Mouse (Mus musculus) ES-Bruce4 (cell line): ENCODE measurements around the gene Cyp2r1. TPM values are rescaled to one million over a fixed set of nuclear protein-coding genes. Genes with fewer than 3 reads are reported as not detected.
"Not testable (repeated sequence)": the region's sequence is repeated elsewhere in the genome, so short reads cannot be mapped to it uniquely, and the experiment has no call there.

ENCODE experiments used
- H3K27ac ChIP-seq: 2 replicates; pipeline ENCODE4 v1.5.1; 2012; ENCODE audit warnings: low read length, inconsistent platforms; ENCODE audit not compliant: insufficient read depth
- H3K27me3 ChIP-seq: 2 replicates; pipeline ENCODE4 v1.6.1; 2012; ENCODE audit warnings: mild to moderate bottlenecking, low read length, inconsistent platforms; ENCODE audit not compliant: control insufficient read depth, poor library complexity, insufficient read depth, severe bottlenecking
- H3K36me3 ChIP-seq: 2 replicates; pipeline ENCODE4 v1.6.1; 2012; ENCODE audit warnings: inconsistent platforms, mild to moderate bottlenecking, low read length, moderate library complexity; ENCODE audit not compliant: control insufficient read depth, poor library complexity, insufficient read depth, severe bottlenecking
- H3K4me1 ChIP-seq: one replicate; pipeline ENCODE4 v1.8.1; 2011; ENCODE audit warnings: low read length; ENCODE audit not compliant: control insufficient read depth, insufficient read depth
- H3K4me3 ChIP-seq: 2 replicates; pipeline ENCODE4 v1.5.1; 2011; ENCODE audit warnings: low read depth, mild to moderate bottlenecking, low read length
- H3K9ac ChIP-seq: 2 replicates; pipeline ENCODE4 v1.6.1; 2012; ENCODE audit warnings: low read depth, mild to moderate bottlenecking, inconsistent platforms; ENCODE audit not compliant: poor library complexity, severe bottlenecking
- H3K9me3 ChIP-seq: replicated peaks from 2 replicates; pipeline ENCODE4 v1.6.1; 2012; ENCODE audit warnings: mild to moderate bottlenecking, low read length, inconsistent platforms; ENCODE audit not compliant: control insufficient read depth, poor library complexity, insufficient read depth, severe bottlenecking
- CTCF ChIP-seq: IDR thresholded peaks from one replicate; pipeline ENCODE4 v1.8.1; 2011; ENCODE audit warnings: low read depth, low read length
- EP300 ChIP-seq: IDR thresholded peaks from 2 replicates; pipeline ENCODE4 v1.6.1; 2011; ENCODE audit warnings: low read depth, low read length; ENCODE audit not compliant: insufficient read depth
- POLR2A ChIP-seq: IDR thresholded peaks from one replicate; pipeline ENCODE4 v1.8.1; 2011; ENCODE audit warnings: low read length; ENCODE audit not compliant: insufficient read depth
- polyA plus RNA-seq: library from polyadenylated mRNA; stranded (reverse); fragments of >200 nt; gene quantifications from 2 replicates; pipeline ENCODE4 v1.2.4, GENCODE M21; 2011; ENCODE audit warnings: low read depth; ENCODE audit not compliant: missing spikeins, insufficient read depth, insufficient read length

Cyp2r1 gene
- polyA plus RNA-seq, 1 experiment = 0.46 TPM

- Histone ChIP-seq H3K27me3 (no peaks in the 10 kb centered on the region), H3K9me3 (peaks cover 9% of the 10 kb centered on the region), H3K36me3 (no peaks in the 10 kb centered on the region), H3K9ac (no peak overlapping the region), H3K4me3 (no peak overlapping the region), H3K27ac (no peak overlapping the region), H3K4me1 (no peaks in the 10 kb centered on the region)
- TF ChIP-seq POLR2A = no peak
- TF ChIP-seq CTCF = no peak
- TF ChIP-seq EP300 = no peak
Observed at GRCm38 (mm10) chr7:114576931-114577330, 14.2 kb upstream of the Cyp2r1 start.

- not testable (repeated sequence) for H3K4me3 ChIP-seq, H3K9me3 ChIP-seq, H3K36me3 ChIP-seq, H3K9ac ChIP-seq, H3K27me3 ChIP-seq, H3K27ac ChIP-seq, H3K4me1 ChIP-seq
Observed at GRCm38 (mm10) chr7:114573866-114574265, 11.1 kb upstream of the Cyp2r1 start.

- Histone ChIP-seq H3K27me3 (no peaks in the 10 kb centered on the region), H3K9me3 (no peaks in the 10 kb centered on the region), H3K27ac (no peak overlapping the region), H3K36me3 (no peaks in the 10 kb centered on the region), H3K4me1 (no peaks in the 10 kb centered on the region), H3K9ac (no peak overlapping the region), H3K4me3 (no peak overlapping the region)
- TF ChIP-seq CTCF (no peak), POLR2A (no peak), EP300 (no peak)
Observed at GRCm38 (mm10) chr7:114536179-114536578, 26.6 kb downstream of the Cyp2r1 start.

GRCm38 (mm10) chr7:114526245-114526644, 36.5 kb downstream of the Cyp2r1 start:
- H3K27ac ChIP-seq = no peak overlapping the region
- no peaks in the 10 kb centered on the region for H3K36me3 ChIP-seq
- H3K4me3 ChIP-seq = no peak overlapping the region
- H3K27me3 ChIP-seq = no peaks in the 10 kb centered on the region
- H3K9ac ChIP-seq = no peak overlapping the region
- H3K4me1 ChIP-seq = peaks cover 1% of the 10 kb centered on the region
- TF ChIP-seq CTCF = no peak
- TF ChIP-seq POLR2A = no peak
- TF ChIP-seq EP300 = no peak
- H3K9me3 ChIP-seq = no peaks in the 10 kb centered on the region

GRCm38 (mm10) chr7:114520122-114520521, 42.6 kb downstream of the Cyp2r1 start:
- no peak for TF ChIP-seq EP300
- no peak for TF ChIP-seq POLR2A
- TF ChIP-seq CTCF = no peak
- Histone ChIP-seq H3K27me3 (no peaks in the 10 kb centered on the region), H3K4me1 (no peaks in the 10 kb centered on the region), H3K36me3 (no peaks in the 10 kb centered on the region), H3K9me3 (no peaks in the 10 kb centered on the region), H3K9ac (no peak overlapping the region), H3K27ac (no peak overlapping the region), H3K4me3 (no peak overlapping the region)

GRCm38 (mm10) chr7:114508879-114509278, 53.9 kb downstream of the Cyp2r1 start:
- H3K4me3 ChIP-seq = no peak overlapping the region
- H3K9me3 ChIP-seq = no peaks in the 10 kb centered on the region
- no peak for TF ChIP-seq CTCF
- no peak for TF ChIP-seq EP300
- TF ChIP-seq POLR2A = no peak
- H3K27ac ChIP-seq = no peak overlapping the region
- H3K9ac ChIP-seq = no peak overlapping the region
- H3K27me3 ChIP-seq = no peaks in the 10 kb centered on the region
- no peaks in the 10 kb centered on the region for H3K36me3 ChIP-seq
- no peaks in the 10 kb centered on the region for H3K4me1 ChIP-seq

Other genes with a start within 250 kb of the Cyp2r1 start
- gene Pde3b, start 147.7 kb downstream of the Cyp2r1 start, polyA plus RNA-seq = 10.3 and 15.7 TPM in 2 replicates
- gene Calca, start 73.4 kb upstream of the Cyp2r1 start, polyA plus RNA-seq = 10.0 and 11.1 TPM in 2 replicates
- not detected in 2 replicates for gene Calcb, start 155.7 kb upstream of the Cyp2r1 start, polyA plus RNA-seq
- gene Insc, start 180.7 kb upstream of the Cyp2r1 start, polyA plus RNA-seq = not detected in 2 replicates